Mouse (Mus musculus) myocyte (in vitro differentiated cells): ENCODE results near the gene Prss2.

ENCODE experiments used
- MAX ChIP-seq: IDR thresholded peaks from one replicate; pipeline ENCODE4 v1.6.1; 2011; ENCODE audit warnings: low read depth, mild to moderate bottlenecking, control low read depth
- POLR2A ChIP-seq: IDR thresholded peaks from one replicate; pipeline ENCODE4 v1.6.1; 2011; ENCODE audit warnings: low read depth, mild to moderate bottlenecking, control low read depth, moderate library complexity; ENCODE audit not compliant: insufficient read length
- POLR2AphosphoS2 ChIP-seq: IDR thresholded peaks from one replicate; pipeline ENCODE4 v1.6.1; 2011; ENCODE audit warnings: low read depth, control low read depth; ENCODE audit not compliant: insufficient read length
- TCF12 ChIP-seq: IDR thresholded peaks from one replicate; pipeline ENCODE4 v1.6.1; 2011; ENCODE audit warnings: mild to moderate bottlenecking, control low read depth; ENCODE audit not compliant: poor library complexity, insufficient read depth, severe bottlenecking

DNA sequence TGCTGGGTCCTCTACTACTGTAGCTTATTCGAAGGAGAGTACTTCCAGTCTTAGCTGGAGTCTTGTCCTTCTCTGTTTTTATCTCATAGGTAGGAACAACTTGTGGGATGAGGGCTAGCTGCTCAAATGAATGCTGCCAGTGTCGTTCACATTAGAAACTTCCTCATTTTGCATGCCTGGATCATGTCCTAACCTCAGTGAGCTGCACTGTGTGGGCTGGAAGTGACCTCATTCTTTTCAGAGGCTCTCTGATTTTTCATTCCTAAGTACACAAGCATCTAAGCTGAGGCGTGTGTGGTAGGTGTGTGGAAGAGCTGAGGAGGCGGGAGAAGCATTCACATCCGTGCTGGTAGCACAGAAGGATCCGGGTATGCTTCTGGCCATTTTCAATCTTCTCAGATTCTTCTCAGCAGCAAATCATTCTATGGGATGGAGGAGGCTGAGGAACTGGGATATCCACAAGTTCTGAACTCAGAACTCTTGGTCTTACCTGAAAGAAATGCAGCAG is 3.5 kb upstream of the Prss2 start:
- TF ChIP-seq TCF12: no peak
- TF ChIP-seq POLR2AphosphoS2: no peak
- no peak for TF ChIP-seq MAX
- no peak for TF ChIP-seq POLR2A
